Mouse (Mus musculus) forebrain, embryonic 10.5 days (tissue): Measurements from ENCODE around the gene Heg1. TPM values are rescaled to one million over a fixed set of nuclear protein-coding genes. Genes with fewer than 3 reads are reported as not detected.
A peak's percentile ranks its signal among the peaks of the same experiment; 100 is the strongest.

ENCODE experiments used
- DNase-seq: peaks from one replicate; pipeline ENCODE4 v3.0.0-alpha.2; 2017; ENCODE audit warnings: low spot score; ENCODE audit errors: extremely low spot score
- H3K27ac ChIP-seq: fragments of 300-500 bp; sonication (generic); 2 replicates; pipeline ENCODE4 v1.5.1; 2016; ENCODE audit warnings: mild to moderate bottlenecking
- H3K27me3 ChIP-seq: fragments of 300-500 bp; sonication (generic); 2 replicates; pipeline ENCODE4 v1.6.1; 2016; ENCODE audit warnings: mild to moderate bottlenecking; ENCODE audit not compliant: poor library complexity, severe bottlenecking
- H3K36me3 ChIP-seq: fragments of 300-500 bp; sonication (generic); replicated peaks from 2 replicates; pipeline ENCODE4 v1.6.1; 2016; ENCODE audit warnings: mild to moderate bottlenecking, moderate library complexity
- H3K4me1 ChIP-seq: fragments of 300-500 bp; sonication (generic); 2 replicates; pipeline ENCODE4 v1.6.1; 2016
- H3K4me3 ChIP-seq: fragments of 300-500 bp; sonication (generic); 2 replicates; pipeline ENCODE4 v1.5.1; 2016; ENCODE audit warnings: mild to moderate bottlenecking, moderate library complexity
- H3K9me3 ChIP-seq: fragments of 300-500 bp; sonication (generic); 2 replicates; pipeline ENCODE4 v1.6.1; 2016; ENCODE audit warnings: mild to moderate bottlenecking, moderate library complexity
- WGBS: fragments of 180-500 bp; shearing (Covaris S2); methylation state at CpG from one replicate; pipeline ENCODE4 v1.1.7; 2016; 5-methylcytosine and 5-hydroxymethylcytosine counted together
- polyA plus RNA-seq: library from polyadenylated mRNA; unstranded; fragments of >200 nt; fragmentation: Nextera tagmentation; extraction: Ambion mirVana; gene quantifications from 2 replicates; pipeline ENCODE4 v1.2.1, GENCODE M21; 2016

Heg1 gene
- polyA plus RNA-seq, 1 experiment from 2014 or later: 22.8 TPM

- H3K27ac ChIP-seq: no peak overlapping the region
- no peaks in the 10 kb centered on the region for H3K9me3 ChIP-seq
- H3K36me3 ChIP-seq: no peaks in the 10 kb centered on the region
- H3K4me3 ChIP-seq: no peak overlapping the region
- H3K4me1 ChIP-seq: 0 out of 2 replicates have a peak, but pooled peaks cover 4% of the 10 kb centered on the region
- no peak for DNase-seq
- H3K27me3 ChIP-seq: no peaks in the 10 kb centered on the region
- 92% methylated on average over 1 of the region's 1 CpGs for WGBS
Observed at GRCm38 (mm10) chr16:33669072-33669471, 15.1 kb upstream of the Heg1 start.

GRCm38 (mm10) chr16:33670340-33670739, 13.8 kb upstream of the Heg1 start:
- H3K4me1 ChIP-seq: 0 out of 2 replicates have a peak, but pooled peaks cover 4% of the 10 kb centered on the region
- H3K27ac ChIP-seq: peak overlapping the region; percentile 58
- H3K9me3 ChIP-seq: no peaks in the 10 kb centered on the region
- no peak for DNase-seq
- no peak overlapping the region for H3K4me3 ChIP-seq
- no peaks in the 10 kb centered on the region for H3K36me3 ChIP-seq
- H3K27me3 ChIP-seq: no peaks in the 10 kb centered on the region
- WGBS: 82% methylated on average over 3 of the region's 3 CpGs

GRCm38 (mm10) chr16:33670933-33671332, 13.2 kb upstream of the Heg1 start:
- H3K27ac ChIP-seq: peak overlapping the region; percentile 58
- 91% methylated on average over 2 of the region's 2 CpGs for WGBS
- H3K4me1 ChIP-seq: 0 out of 2 replicates have a peak, but pooled peaks cover 4% of the 10 kb centered on the region
- no peak overlapping the region for H3K4me3 ChIP-seq
- H3K9me3 ChIP-seq: no peaks in the 10 kb centered on the region
- no peaks in the 10 kb centered on the region for H3K36me3 ChIP-seq
- DNase-seq: no peak
- no peaks in the 10 kb centered on the region for H3K27me3 ChIP-seq

DNA sequence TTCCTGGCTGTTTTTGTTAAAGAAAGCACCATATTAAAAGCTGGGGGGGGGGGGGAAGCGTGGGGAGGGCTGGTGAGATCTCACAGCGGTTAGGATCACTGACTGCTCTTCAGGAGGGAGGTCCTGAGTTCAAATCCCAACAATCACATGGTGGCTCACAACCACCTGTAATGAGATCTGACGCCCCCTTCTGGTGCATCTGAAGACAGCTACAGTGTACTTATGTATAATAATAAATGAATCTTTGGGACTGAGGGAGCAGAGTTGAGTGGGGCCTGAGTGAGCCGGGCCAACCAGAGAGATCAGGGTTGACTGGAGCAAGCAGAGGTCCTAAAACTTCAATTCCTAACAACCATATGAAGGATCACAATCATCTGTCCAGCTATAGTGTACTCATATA, 12.0 kb upstream of the Heg1 start:
- WGBS: 93% methylated on average over 3 of the region's 4 CpGs
- Histone ChIP-seq H3K9me3 (no peaks in the 10 kb centered on the region), H3K27me3 (no peaks in the 10 kb centered on the region), H3K4me3 (no peak overlapping the region), H3K27ac (no peak overlapping the region), H3K4me1 (peaks cover 16% of the 10 kb centered on the region), H3K36me3 (no peaks in the 10 kb centered on the region)
- DNase-seq: no peak

- H3K27ac ChIP-seq: no peak overlapping the region
- H3K4me3 ChIP-seq: no peak overlapping the region
- no peaks in the 10 kb centered on the region for H3K36me3 ChIP-seq
- 94% methylated on average over 4 of the region's 4 CpGs for WGBS
- no peaks in the 10 kb centered on the region for H3K27me3 ChIP-seq
- H3K4me1 ChIP-seq: peaks cover 17% of the 10 kb centered on the region
- H3K9me3 ChIP-seq: no peaks in the 10 kb centered on the region
- no peak for DNase-seq
Observed at GRCm38 (mm10) chr16:33672643-33673042, 11.5 kb upstream of the Heg1 start.

DNA sequence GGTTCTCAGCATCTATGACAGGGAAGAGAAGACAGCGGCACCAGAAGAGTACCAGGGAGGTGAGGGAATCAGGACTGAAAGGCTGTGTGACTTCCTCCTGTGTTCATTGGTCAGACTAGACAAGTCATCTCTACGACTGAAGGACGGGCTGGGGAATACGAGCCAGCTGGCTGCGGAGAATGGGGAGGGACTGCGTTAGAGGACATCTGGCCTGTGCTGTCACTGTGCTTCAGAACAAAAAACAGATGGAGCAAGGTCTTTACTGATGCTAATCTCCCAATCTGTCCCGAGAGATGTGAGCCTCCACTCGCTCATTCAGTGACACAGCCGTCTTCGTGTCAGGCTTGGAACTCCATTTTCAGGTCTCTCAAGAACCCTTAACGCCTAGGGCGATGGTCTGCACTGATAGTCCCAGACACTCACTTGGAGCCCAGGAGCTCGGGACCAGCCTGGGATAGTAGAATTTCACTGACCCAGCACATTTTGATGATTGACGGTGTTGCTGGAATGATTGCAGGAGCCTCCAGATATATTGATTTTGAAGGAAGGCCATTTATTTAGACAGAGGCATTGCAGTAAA, 10.6 kb upstream of the Heg1 start:
- Histone ChIP-seq H3K27me3 (no peaks in the 10 kb centered on the region), H3K4me1 (peaks cover 17% of the 10 kb centered on the region), H3K4me3 (no peak overlapping the region), H3K27ac (peak overlapping the region; percentile 33; the same call in 1 of the 2 replicates), H3K9me3 (no peaks in the 10 kb centered on the region), H3K36me3 (no peaks in the 10 kb centered on the region)
- no peak for DNase-seq
- WGBS: 81% methylated on average over 14 of the region's 14 CpGs

- 92% methylated on average over 10 of the region's 10 CpGs for WGBS
- no peaks in the 10 kb centered on the region for H3K27me3 ChIP-seq
- no peak overlapping the region for H3K27ac ChIP-seq
- H3K9me3 ChIP-seq: no peaks in the 10 kb centered on the region
- H3K4me3 ChIP-seq: no peak overlapping the region
- no peaks in the 10 kb centered on the region for H3K36me3 ChIP-seq
- DNase-seq: no peak
- peaks cover 20% of the 10 kb centered on the region for H3K4me1 ChIP-seq
Observed at GRCm38 (mm10) chr16:33675151-33675847, 8.9 kb upstream of the Heg1 start.

- WGBS: 88% methylated on average over 3 of the region's 3 CpGs
- no peak overlapping the region for H3K4me3 ChIP-seq
- no peak for DNase-seq
Observed at GRCm38 (mm10) chr16:33675848-33676184, 8.4 kb upstream of the Heg1 start.

DNA sequence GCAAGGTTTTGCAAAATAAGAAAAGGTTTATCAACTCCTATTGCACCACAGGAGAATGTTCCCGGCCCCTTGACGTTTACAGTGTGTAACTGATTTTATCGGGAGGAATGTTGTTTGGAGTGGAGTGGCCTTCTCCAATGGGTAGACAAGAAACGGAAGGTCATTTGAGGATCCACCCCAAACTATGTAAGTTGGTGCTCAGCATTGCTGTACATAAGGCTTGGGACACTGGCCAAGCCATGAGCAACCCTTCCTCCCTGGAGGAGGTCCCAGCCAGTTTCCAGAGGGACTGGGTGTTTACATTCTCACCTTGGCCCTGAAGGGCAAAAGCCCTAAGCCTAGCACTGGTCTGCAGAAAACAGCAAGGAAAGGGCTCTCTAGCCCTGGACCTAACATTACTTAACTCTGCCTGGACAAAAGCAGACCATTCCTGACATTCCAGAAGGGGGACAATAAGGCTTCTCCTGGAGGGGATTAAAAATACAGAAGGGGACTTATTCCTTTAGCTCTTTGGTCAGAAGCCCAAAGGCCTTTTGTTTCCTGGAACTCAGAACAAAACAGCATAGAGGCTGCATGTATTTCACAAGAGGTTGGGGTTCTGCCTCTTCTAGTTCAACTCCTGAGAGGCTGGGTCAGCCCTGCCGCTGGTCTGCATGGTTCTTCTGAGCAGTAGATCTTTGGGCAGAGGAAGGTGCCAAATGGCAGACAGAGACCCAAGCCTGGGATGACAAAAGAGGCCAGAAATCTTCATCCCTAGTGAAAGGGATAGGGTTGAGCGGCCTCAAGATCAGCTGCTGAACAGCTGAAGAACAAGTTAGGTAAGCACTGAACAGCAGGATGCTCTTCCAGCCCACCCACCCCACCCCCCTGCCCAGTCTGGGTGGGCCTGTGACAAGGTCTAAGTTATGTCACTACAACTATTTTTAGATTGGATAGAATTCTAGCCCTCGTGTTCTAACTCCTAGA, 7.5 kb upstream of the Heg1 start:
- 75% methylated on average over 7 of the region's 7 CpGs for WGBS
- H3K27me3 ChIP-seq: no peaks in the 10 kb centered on the region
- no peak for DNase-seq
- H3K27ac ChIP-seq: peak overlapping the region; percentile 76
- no peaks in the 10 kb centered on the region for H3K9me3 ChIP-seq
- H3K36me3 ChIP-seq: no peaks in the 10 kb centered on the region
- no peak overlapping the region for H3K4me3 ChIP-seq
- peaks cover 27% of the 10 kb centered on the region for H3K4me1 ChIP-seq

More at GRCm38 (mm10) chr16:33675848-33676184, 8.4 kb upstream of the Heg1 start:
- no peaks in the 10 kb centered on the region for H3K27me3 ChIP-seq
- no peaks in the 10 kb centered on the region for H3K36me3 ChIP-seq
- peaks cover 25% of the 10 kb centered on the region for H3K4me1 ChIP-seq
- no peak overlapping the region for H3K27ac ChIP-seq
- no peaks in the 10 kb centered on the region for H3K9me3 ChIP-seq

DNA sequence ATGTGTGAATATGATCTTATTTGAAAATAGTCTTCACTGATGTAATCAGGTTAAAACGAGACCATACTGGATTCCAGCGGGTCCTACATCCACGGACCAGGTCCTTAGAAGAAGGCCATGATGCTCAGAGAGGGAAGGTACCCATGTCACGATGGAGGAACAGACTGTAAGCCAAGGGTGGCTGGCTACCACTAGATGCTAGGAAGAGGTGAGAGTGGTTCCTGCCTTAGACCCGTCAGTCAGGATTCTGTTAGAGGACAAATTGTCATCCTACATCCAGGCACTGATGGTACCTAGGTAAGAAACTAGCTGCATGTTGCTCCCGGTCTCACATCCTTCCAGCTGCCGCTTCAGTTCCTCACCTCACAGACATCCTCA, 6.9 kb upstream of the Heg1 start:
- H3K4me1 ChIP-seq: peaks cover 27% of the 10 kb centered on the region
- H3K27ac ChIP-seq: peak overlapping the region; percentile 51
- no peak overlapping the region for H3K4me3 ChIP-seq
- DNase-seq: no peak
- H3K36me3 ChIP-seq: no peaks in the 10 kb centered on the region
- H3K9me3 ChIP-seq: no peaks in the 10 kb centered on the region
- 92% methylated on average over 7 of the region's 7 CpGs for WGBS
- H3K27me3 ChIP-seq: no peaks in the 10 kb centered on the region

- DNase-seq: no peak
- Histone ChIP-seq H3K4me3 (no peak overlapping the region), H3K4me1 (peaks cover 32% of the 10 kb centered on the region), H3K36me3 (no peaks in the 10 kb centered on the region), H3K27ac (peak overlapping the region; percentile 51), H3K27me3 (no peaks in the 10 kb centered on the region; the same call in 1 of the 2 replicates), H3K9me3 (no peaks in the 10 kb centered on the region)
- 92% methylated on average over 5 of the region's 5 CpGs for WGBS
Observed at GRCm38 (mm10) chr16:33677901-33678300, 6.3 kb upstream of the Heg1 start.

DNA sequence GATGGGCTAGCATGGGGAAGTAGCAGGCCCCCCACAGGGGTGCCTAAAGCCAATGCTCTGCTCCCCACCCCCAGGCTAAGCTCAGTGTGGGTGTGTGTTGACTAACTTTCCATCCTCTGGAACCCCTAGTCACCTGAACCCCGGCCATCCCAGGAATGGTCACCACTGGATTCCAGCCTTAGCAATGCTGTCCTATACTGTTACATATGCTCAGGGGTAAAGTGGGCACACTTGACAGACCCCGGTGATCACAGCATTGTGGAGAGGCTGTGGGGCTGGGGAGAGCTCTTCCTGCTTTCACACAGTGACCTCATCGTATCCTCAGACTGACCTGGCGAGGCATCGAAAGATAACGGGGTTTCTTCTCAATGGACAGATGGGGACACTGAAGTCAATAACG, 3.9 kb upstream of the Heg1 start:
- DNase-seq: no peak
- no peak overlapping the region for H3K4me3 ChIP-seq
- H3K27me3 ChIP-seq: no peaks in the 10 kb centered on the region; the same call in 1 of the 2 replicates
- 93% methylated on average over 7 of the region's 7 CpGs for WGBS
- H3K36me3 ChIP-seq: no peaks in the 10 kb centered on the region
- H3K9me3 ChIP-seq: no peaks in the 10 kb centered on the region
- no peak overlapping the region for H3K27ac ChIP-seq
- peaks cover 52% of the 10 kb centered on the region for H3K4me1 ChIP-seq
